Mouse (Mus musculus) activated CD4-positive, CD25-positive, alpha-beta regulatory T cell, adult 9 weeks (primary cell): ENCODE measurements around the gene Nsrp1. TPM values are rescaled to one million over a fixed set of nuclear protein-coding genes. Genes with fewer than 3 reads are reported as not detected.

Experiments used
- polyA plus RNA-seq: library from polyadenylated mRNA; unstranded; fragments of 100-300 nt; shearing (Covaris generic); gene quantifications from one replicate; pipeline ENCODE4 v1.2.1, GENCODE M21; 2017

The Nsrp1 gene
- polyA plus RNA-seq: 54.2 TPM

GRCm38 (mm10) chr11:77078273-77079134, at the start of gene Nsrp1:
Nsrp1 (minus strand) TSS chr11:77078435.

DNA sequence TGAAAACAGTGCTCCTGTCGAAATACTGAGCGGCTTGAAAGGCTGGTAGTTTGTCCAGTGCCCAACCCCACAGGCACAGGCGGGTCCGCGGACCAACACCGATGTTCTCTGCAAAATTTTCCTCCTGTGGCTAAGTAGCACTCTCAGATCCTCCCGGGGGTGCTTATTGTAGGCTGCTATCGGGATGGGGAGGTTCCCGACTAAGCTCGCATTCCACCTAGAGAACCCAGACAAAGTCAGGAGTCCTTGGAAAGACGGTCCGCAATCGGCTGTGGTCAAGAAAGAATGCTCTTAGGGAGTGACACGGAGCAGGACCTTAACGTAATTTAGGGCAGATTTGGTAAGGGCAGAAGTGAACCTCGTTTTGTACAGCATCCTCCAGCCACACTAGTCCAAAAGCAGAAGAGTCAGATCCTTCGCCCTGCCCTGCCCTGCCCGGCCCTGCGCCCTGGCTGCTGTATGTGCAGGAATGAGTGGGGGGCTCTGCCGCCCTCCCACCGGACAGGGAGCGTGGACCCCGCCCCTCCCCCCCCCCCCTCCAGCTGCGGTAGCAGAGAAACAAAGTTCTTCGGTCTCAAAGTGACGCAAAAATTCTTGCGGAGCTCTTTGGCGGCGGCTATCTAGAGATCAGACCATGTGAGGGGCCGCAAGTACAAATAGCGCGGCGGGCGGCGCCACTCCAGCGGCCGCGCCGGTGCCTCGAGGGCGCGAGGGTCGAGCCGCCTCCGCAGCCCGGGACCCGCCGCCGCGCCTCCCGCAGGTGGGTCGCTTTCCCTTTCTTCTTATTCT, 80.1 kb downstream of the Nsrp1 start, which contains the start of gene Slc6a4:
Slc6a4 (plus strand) TSS at position 688 of the 789 bp plus-strand sequence.

Other genes starting within 250 kb of the Nsrp1 start
- gene Cpd, start 231.4 kb downstream of the Nsrp1 start, polyA plus RNA-seq: 1.4 TPM
- 0.33 TPM for gene Tmigd1, start 176.3 kb downstream of the Nsrp1 start, polyA plus RNA-seq
- gene Blmh, start 153.6 kb downstream of the Nsrp1 start, polyA plus RNA-seq: 90.9 TPM
- gene Slc6a4, start 79.8 kb downstream of the Nsrp1 start, polyA plus RNA-seq: not detected
- 0.13 TPM for gene Efcab5, start 110.5 kb upstream of the Nsrp1 start, polyA plus RNA-seq
- 146 TPM for gene Ssh2, start 137.9 kb upstream of the Nsrp1 start, polyA plus RNA-seq